Mouse (Mus musculus) liver, adult 2 months (tissue): ENCODE measurements at regions not wholly inside any gene's neighbourhood (a gene's known extent, or its start where the extent isn't known, plus 50 kb on each side); places are given as distances from the start of the nearest gene placed in this dataset.

Experiments
- DNase-seq: peaks from one replicate; pipeline ENCODE4 v3.0.0-alpha.2; 2011; ENCODE audit warnings: low read depth, low spot score; ENCODE audit errors: extremely low read depth
- H3K27ac ChIP-seq: fragments of 200-500 bp; replicated peaks from 2 replicates; pipeline ENCODE4 v1.5.1; 2012; ENCODE audit warnings: low read depth, mild to moderate bottlenecking, control low read depth, inconsistent platforms, low read length; ENCODE audit not compliant: insufficient read depth
- H3K27me3 ChIP-seq: fragments of 200-500 bp; 2 replicates; pipeline ENCODE4 v1.6.1; 2012; ENCODE audit warnings: mild to moderate bottlenecking, moderate library complexity, low read length, inconsistent platforms; ENCODE audit not compliant: control insufficient read depth, insufficient read depth
- H3K36me3 ChIP-seq: fragments of 200-500 bp; 2 replicates; pipeline ENCODE4 v1.6.1; 2012; ENCODE audit warnings: low read length, inconsistent platforms; ENCODE audit not compliant: control insufficient read depth, insufficient read depth
- H3K4me1 ChIP-seq: fragments of 200-500 bp; 2 replicates; pipeline ENCODE4 v1.6.1; 2011; ENCODE audit warnings: low read length; ENCODE audit not compliant: control insufficient read depth, insufficient read depth
- H3K4me3 ChIP-seq: fragments of 200-500 bp; 2 replicates; pipeline ENCODE4 v1.5.1; 2011; ENCODE audit warnings: low read depth, mild to moderate bottlenecking, control low read depth, low read length, moderate library complexity; ENCODE audit not compliant: insufficient read depth
- H3K79me2 ChIP-seq: fragments of 200-500 bp; 2 replicates; pipeline ENCODE4 v1.6.1; 2012; ENCODE audit warnings: inconsistent platforms, mild to moderate bottlenecking, low read length, moderate library complexity; ENCODE audit not compliant: control insufficient read depth, insufficient read depth
- H3K9ac ChIP-seq: fragments of 200-500 bp; 2 replicates; pipeline ENCODE4 v1.6.1; 2012; ENCODE audit warnings: low read depth, mild to moderate bottlenecking, control low read depth, inconsistent platforms, low read length
- CTCF ChIP-seq: fragments of 200-500 bp; IDR thresholded peaks from 2 replicates; pipeline ENCODE4 v1.5.1; 2011; ENCODE audit warnings: low read depth, low read length, control low read depth
- POLR2A ChIP-seq: fragments of 200-500 bp; IDR thresholded peaks from 2 replicates; pipeline ENCODE4 v1.6.1; 2011; ENCODE audit warnings: low read length, control low read depth; ENCODE audit not compliant: insufficient read depth; ENCODE audit errors: extremely low read depth
- WGBS: fragments of 180-500 bp; shearing (Covaris S2); methylation state at CpG from one replicate; pipeline ENCODE4 v1.1.7; 2018; 5-methylcytosine and 5-hydroxymethylcytosine counted together

DNA sequence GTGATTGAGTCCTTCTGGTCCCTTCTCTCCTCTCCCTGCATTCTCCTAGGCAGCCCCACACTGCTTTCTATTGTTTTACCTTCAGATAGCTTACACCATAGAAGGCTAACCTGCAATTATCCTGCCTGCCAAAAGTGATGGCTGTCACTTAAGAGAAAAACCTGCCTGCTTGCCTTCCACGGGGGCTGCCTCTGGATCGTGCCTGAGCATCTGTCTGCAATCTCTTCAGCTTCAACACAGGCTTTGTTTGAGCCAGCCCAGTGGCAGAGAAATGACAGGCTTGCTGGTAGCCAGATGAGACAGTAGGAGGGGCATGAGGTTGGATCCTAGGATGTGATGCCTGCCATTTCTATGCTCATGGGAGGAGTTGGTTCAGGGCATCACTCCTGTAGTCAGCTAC, 345.2 kb upstream of the Tshz3 start:
- Histone ChIP-seq H3K4me3 (no peak overlapping the region), H3K36me3 (no peaks in the 10 kb centered on the region), H3K4me1 (no peaks in the 10 kb centered on the region), H3K27ac (no peak overlapping the region), H3K9ac (no peak overlapping the region), H3K27me3 (no peaks in the 10 kb centered on the region), H3K79me2 (no peaks in the 10 kb centered on the region)
- WGBS, result 65% methylated on average over 2 of the region's 2 CpGs
- DNase-seq, result no peak
- TF ChIP-seq POLR2A (no peak), CTCF (no peak)

DNA sequence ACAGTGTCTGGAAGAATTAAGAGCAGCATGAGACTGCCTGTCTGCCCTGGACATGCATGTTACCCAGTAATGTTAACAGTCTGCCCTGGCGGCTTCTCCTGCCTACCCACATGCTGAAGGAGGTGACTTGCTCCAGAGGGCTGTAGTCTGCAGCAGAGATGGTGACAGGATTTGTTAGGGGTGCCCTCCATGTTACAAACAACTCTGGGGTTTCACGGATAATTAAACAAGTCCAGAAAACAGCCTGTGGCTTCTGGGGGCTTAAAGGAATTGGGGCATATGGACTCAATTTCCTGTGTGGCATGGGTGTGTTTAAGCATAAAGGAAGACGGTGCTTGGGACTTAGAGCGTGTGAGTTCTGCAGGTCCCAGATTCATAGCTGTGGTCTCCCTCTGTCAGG, 347.3 kb upstream of the Tshz3 start:
- no peaks in the 10 kb centered on the region for H3K36me3 ChIP-seq
- H3K4me1 ChIP-seq, result no peaks in the 10 kb centered on the region
- WGBS, result 80% methylated on average over 4 of the region's 4 CpGs
- no peak overlapping the region for H3K9ac ChIP-seq
- DNase-seq, result no peak
- no peak overlapping the region for H3K4me3 ChIP-seq
- H3K27me3 ChIP-seq, result no peaks in the 10 kb centered on the region
- no peak for TF ChIP-seq POLR2A
- TF ChIP-seq CTCF, result no peak
- H3K27ac ChIP-seq, result no peak overlapping the region
- no peaks in the 10 kb centered on the region for H3K79me2 ChIP-seq

DNA sequence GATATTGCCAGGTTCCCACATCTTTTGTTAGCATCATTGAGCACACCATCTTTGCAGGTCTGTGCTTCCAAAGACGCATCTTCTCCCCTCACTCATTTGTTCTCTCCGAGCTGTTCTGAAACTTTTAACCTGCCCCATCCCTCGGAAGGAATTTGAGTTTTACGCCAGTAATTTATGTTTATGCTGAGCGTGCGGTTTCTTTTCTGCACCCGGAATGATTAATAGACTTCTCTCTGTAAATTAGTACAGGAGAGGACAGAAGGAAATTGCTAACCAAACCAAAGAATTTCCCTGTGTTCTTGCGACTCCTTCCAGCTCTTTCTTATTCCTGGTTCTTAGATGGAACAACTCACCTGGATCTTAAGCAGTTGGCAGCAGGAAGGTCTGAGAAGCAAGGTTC, 349.7 kb upstream of the Tshz3 start:
- Histone ChIP-seq H3K36me3 (no peaks in the 10 kb centered on the region), H3K9ac (no peak overlapping the region)

DNA sequence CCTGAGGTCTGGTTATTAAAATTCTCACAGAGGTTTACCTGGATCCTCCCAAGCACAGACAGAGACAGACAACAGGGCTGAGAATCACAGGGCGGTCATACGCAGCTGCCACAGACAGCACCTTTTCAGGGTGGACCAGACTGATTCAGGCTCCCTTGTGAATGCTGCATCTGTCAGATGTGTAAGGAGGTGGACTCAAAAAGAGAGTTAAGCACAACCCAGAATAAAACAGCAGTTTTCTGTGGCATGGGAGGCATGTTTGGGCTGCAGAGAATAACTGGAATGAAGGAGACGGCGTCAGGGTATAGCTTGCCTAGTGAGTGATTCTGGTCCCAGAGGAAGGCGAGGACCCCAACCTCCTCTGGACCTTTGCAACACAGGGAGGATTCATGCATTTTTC, 363.1 kb upstream of the Tshz3 start:
- DNase-seq, result no peak
- WGBS, result 93% methylated on average over 5 of the region's 5 CpGs
- TF ChIP-seq CTCF, result no peak
- Histone ChIP-seq H3K27ac (no peak overlapping the region), H3K4me3 (no peak overlapping the region), H3K4me1 (no peaks in the 10 kb centered on the region), H3K79me2 (no peaks in the 10 kb centered on the region), H3K9ac (no peak overlapping the region), H3K36me3 (no peaks in the 10 kb centered on the region), H3K27me3 (no peaks in the 10 kb centered on the region)

More for the DNA sequence above, 349.7 kb upstream of the Tshz3 start:
- Histone ChIP-seq H3K27ac (no peak overlapping the region), H3K27me3 (no peaks in the 10 kb centered on the region), H3K79me2 (no peaks in the 10 kb centered on the region), H3K4me3 (no peak overlapping the region), H3K4me1 (no peaks in the 10 kb centered on the region)
- WGBS, result 78% methylated on average over 8 of the region's 8 CpGs
- no peak for DNase-seq
- TF ChIP-seq POLR2A (no peak), CTCF (no peak)

DNA sequence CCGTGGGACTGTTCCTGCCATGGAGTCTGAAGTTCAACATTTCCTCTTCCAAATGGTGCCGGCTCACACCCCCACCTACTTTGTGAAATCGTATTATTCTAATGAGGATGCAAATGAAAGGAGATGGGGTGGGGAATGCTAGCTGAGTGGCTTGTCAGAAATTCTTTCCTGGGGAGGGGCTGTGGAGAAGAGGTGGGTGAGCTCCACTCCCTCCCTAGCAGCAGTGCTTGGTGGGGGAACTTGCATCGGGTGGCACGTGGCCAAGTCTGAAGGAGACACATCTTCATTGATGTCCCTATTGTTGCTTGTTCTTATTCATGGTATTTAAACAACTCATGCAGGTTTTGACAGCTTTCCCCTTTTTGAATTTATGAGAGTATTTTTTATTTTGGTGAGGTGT, 363.8 kb upstream of the Tshz3 start:
- H3K79me2 ChIP-seq, result no peaks in the 10 kb centered on the region
- 31% methylated on average over 5 of the region's 5 CpGs for WGBS

DNA sequence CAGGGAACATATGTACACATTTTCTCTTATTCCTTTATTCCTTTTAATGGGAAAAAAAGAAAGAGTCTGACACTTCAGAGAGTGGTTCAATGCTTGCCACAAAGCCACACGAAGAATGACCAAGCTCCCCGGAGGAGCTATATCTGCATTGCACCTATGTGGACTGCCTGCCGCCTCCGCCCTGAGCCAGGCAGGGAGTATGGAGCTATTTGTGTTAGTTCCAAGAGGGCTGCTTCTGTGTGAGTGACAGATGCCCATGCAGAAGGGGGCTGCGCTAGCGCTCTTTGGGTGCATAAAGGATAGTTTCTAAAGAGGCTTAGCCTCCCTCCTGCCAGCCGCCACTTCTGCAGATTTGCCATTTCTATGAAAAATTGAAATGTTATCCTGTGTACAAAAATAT, 365.3 kb upstream of the Tshz3 start:
- H3K79me2 ChIP-seq, result no peaks in the 10 kb centered on the region
- no peak for DNase-seq
- no peaks in the 10 kb centered on the region for H3K4me1 ChIP-seq
- no peak overlapping the region for H3K27ac ChIP-seq
- TF ChIP-seq CTCF (no peak), POLR2A (no peak)
- 77% methylated on average over 7 of the region's 7 CpGs for WGBS
- H3K27me3 ChIP-seq, result no peaks in the 10 kb centered on the region
- no peaks in the 10 kb centered on the region for H3K36me3 ChIP-seq
- H3K4me3 ChIP-seq, result no peak overlapping the region
- no peak overlapping the region for H3K9ac ChIP-seq

More for the DNA sequence above, 363.8 kb upstream of the Tshz3 start:
- H3K27ac ChIP-seq, result no peak overlapping the region
- H3K4me1 ChIP-seq, result no peaks in the 10 kb centered on the region
- H3K36me3 ChIP-seq, result no peaks in the 10 kb centered on the region
- no peak for DNase-seq
- no peak overlapping the region for H3K4me3 ChIP-seq
- no peak overlapping the region for H3K9ac ChIP-seq
- TF ChIP-seq POLR2A (no peak), CTCF (no peak)
- no peaks in the 10 kb centered on the region for H3K27me3 ChIP-seq
